Mouse (Mus musculus): ENCODE measurements around the gene Hcn1. TPM values are rescaled to one million over a fixed set of nuclear protein-coding genes. Genes with fewer than 3 reads are reported as not detected.

Hcn1 gene
- polyA plus RNA-seq (2014; fragmentation: Nextera tagmentation; extraction: Ambion mirVana): 0.71 and 0.98 TPM in 2 replicates

DNA sequence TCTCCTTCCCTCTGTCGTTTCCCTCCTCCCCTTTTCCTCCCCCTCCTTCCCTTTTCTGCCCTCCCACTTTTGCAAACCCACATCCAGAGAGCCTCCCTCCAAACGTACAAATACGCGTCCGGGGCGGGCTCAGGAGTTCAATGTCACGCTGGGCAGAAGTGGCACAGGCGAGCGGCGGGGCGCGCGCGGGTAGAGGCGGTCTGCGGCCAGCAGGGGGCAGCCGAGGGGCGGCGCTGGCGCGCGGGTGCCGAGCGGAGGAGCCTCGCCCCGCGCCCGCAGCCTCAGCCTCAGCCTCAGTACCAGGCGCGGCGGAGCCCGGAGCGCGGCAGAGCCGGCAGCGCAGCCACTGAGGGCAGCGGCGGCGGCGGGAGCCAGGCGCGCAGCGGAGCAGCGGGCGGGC lies at the start of gene Hcn1:
Hcn1 (plus strand) TSS at position 140 of the 400 bp plus-strand sequence.
- peak within 1 kb of the TSS; percentile 63 for H3K9ac ChIP-seq (replicated peaks; ENCODE audit: low read length)
- H3K36me3 ChIP-seq (ENCODE audit: control insufficient read depth, insufficient read depth, low read length): no peaks in the 10 kb centered on the region
- ATAC-seq (ENCODE audit: low FRiP score, low TSS enrichment) (peak; percentile 97), DNase-seq (peak; percentile 93)
- H3K4me2 ChIP-seq (ENCODE audit: low read length): peak within 1 kb of the TSS; percentile 85
- peaks cover 11% of the 10 kb centered on the region; the same call in 1 of the 2 replicates for H3K27me3 ChIP-seq (ENCODE audit: control insufficient read depth, insufficient read depth, low read length)
- H3K4me1 ChIP-seq (ENCODE audit: control insufficient read depth, insufficient read depth, low read length): peaks cover 4% of the 10 kb centered on the region; the same call in 1 of the 2 replicates
- H3K9me3 ChIP-seq (ENCODE audit: control insufficient read depth, low read length): no peaks in the 10 kb centered on the region
- peak within 1 kb of the TSS; percentile 70 for H3K4me3 ChIP-seq (replicated peaks; ENCODE audit: low read depth, low read length)
- under 1% methylated on average over 45 of the region's 45 CpGs for WGBS
- peak within 1 kb of the TSS; percentile 20 for H3K27ac ChIP-seq (replicated peaks; ENCODE audit: low read depth, low read length)

- Histone ChIP-seq H3K36me3 (ENCODE audit: control insufficient read depth, insufficient read depth, low read length) (no peaks in the 10 kb centered on the region), H3K4me3 (replicated peaks; ENCODE audit: low read depth, low read length) (no peak overlapping the region), H3K27me3 (ENCODE audit: control insufficient read depth, insufficient read depth, low read length) (no peaks in the 10 kb centered on the region), H3K4me1 (ENCODE audit: control insufficient read depth, insufficient read depth, low read length) (no peaks in the 10 kb centered on the region), H3K9ac (replicated peaks; ENCODE audit: low read length) (no peak overlapping the region), H3K27ac (replicated peaks; ENCODE audit: low read depth, low read length) (no peak overlapping the region), H3K4me2 (ENCODE audit: low read length) (no peak overlapping the region), H3K9me3 (ENCODE audit: control insufficient read depth, low read length) (no peaks in the 10 kb centered on the region)
- 84% methylated on average over 8 of the region's 8 CpGs for WGBS
- DNase-seq: no peak
- no peak for ATAC-seq (ENCODE audit: low FRiP score, low TSS enrichment)
Observed at GRCm38 (mm10) chr13:117567251-117567650, 34.9 kb upstream of the Hcn1 start.

- Histone ChIP-seq H3K4me1 (ENCODE audit: control insufficient read depth, insufficient read depth, low read length) (no peaks in the 10 kb centered on the region), H3K27me3 (ENCODE audit: control insufficient read depth, insufficient read depth, low read length) (no peaks in the 10 kb centered on the region), H3K36me3 (ENCODE audit: control insufficient read depth, insufficient read depth, low read length) (no peaks in the 10 kb centered on the region), H3K9me3 (ENCODE audit: control insufficient read depth, low read length) (no peaks in the 10 kb centered on the region; the same call in 1 of the 2 replicates), H3K9ac (replicated peaks; ENCODE audit: low read length) (no peak overlapping the region), H3K4me2 (ENCODE audit: low read length) (no peak overlapping the region), H3K4me3 (replicated peaks; ENCODE audit: low read depth, low read length) (no peak overlapping the region), H3K27ac (replicated peaks; ENCODE audit: low read depth, low read length) (no peak overlapping the region)
- no peak for DNase-seq
- WGBS: 55% methylated on average over 3 of the region's 3 CpGs
- no peak for ATAC-seq (ENCODE audit: low FRiP score, low TSS enrichment)
Observed at GRCm38 (mm10) chr13:117571747-117572146, 30.4 kb upstream of the Hcn1 start.

DNA sequence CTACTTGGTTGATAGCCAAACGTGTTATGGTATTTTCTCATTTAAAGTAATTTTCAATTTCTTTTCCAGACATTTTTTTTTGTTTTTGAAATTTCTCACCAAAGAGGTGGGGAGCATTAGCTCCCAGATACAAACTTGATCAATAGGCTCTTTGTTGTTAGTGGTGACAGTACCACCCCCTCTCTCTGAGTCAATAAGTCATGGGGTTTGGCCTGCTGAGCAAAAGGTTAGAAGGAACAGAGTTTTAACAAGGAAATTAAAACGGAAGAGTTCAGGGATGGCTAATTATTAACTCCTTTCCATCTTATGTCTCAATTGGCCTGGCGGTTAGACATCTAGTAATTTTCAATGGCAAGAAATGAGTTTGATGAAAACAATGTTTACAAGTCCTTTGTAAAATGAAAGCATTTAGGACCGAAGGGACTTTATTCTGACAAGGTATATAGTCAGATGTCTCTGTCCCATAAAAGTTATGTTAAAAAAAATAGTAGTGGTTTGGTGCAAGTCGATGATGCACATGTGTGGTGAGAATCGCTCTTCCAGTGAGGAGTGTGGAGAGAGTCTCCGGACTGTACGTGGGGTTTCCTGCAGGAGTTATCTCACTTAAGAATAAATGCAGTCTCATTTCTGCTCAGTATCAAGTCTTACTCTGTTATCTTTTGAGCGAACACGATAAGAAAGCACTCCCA lies 7.5 kb upstream of the Hcn1 start:
- H3K27ac ChIP-seq (replicated peaks; ENCODE audit: low read depth, low read length): no peak overlapping the region
- DNase-seq (no peak), ATAC-seq (ENCODE audit: low FRiP score, low TSS enrichment) (no peak)
- no peak overlapping the region for H3K4me2 ChIP-seq (ENCODE audit: low read length)
- H3K36me3 ChIP-seq (ENCODE audit: control insufficient read depth, insufficient read depth, low read length): no peaks in the 10 kb centered on the region
- H3K4me3 ChIP-seq (replicated peaks; ENCODE audit: low read depth, low read length): no peak overlapping the region
- no peaks in the 10 kb centered on the region for H3K27me3 ChIP-seq (ENCODE audit: control insufficient read depth, insufficient read depth, low read length)
- no peaks in the 10 kb centered on the region for H3K9me3 ChIP-seq (ENCODE audit: control insufficient read depth, low read length)
- no peak overlapping the region for H3K9ac ChIP-seq (replicated peaks; ENCODE audit: low read length)
- 57% methylated on average over 10 of the region's 10 CpGs for WGBS
- no peaks in the 10 kb centered on the region for H3K4me1 ChIP-seq (ENCODE audit: control insufficient read depth, insufficient read depth, low read length)

GRCm38 (mm10) chr13:117595183-117595532 lies 7.0 kb upstream of the Hcn1 start:
- H3K4me1 ChIP-seq (ENCODE audit: control insufficient read depth, insufficient read depth, low read length): no peaks in the 10 kb centered on the region
- WGBS: 10% methylated on average over 3 of the region's 3 CpGs

GRCm38 (mm10) chr13:117601331-117601965 lies 672 bp upstream of the Hcn1 start:
- Histone ChIP-seq H3K27me3 (ENCODE audit: control insufficient read depth, insufficient read depth, low read length) (peaks cover 11% of the 10 kb centered on the region; the same call in 1 of the 2 replicates), H3K9me3 (ENCODE audit: control insufficient read depth, low read length) (no peaks in the 10 kb centered on the region), H3K4me2 (ENCODE audit: low read length) (peak overlapping the region; percentile 85; the same call in 1 of the 2 replicates), H3K36me3 (ENCODE audit: control insufficient read depth, insufficient read depth, low read length) (no peaks in the 10 kb centered on the region), H3K4me1 (ENCODE audit: control insufficient read depth, insufficient read depth, low read length) (peaks cover 4% of the 10 kb centered on the region; the same call in 1 of the 2 replicates), H3K9ac (replicated peaks; ENCODE audit: low read length) (no peak overlapping the region), H3K27ac (replicated peaks; ENCODE audit: low read depth, low read length) (no peak overlapping the region), H3K4me3 (replicated peaks; ENCODE audit: low read depth, low read length) (no peak overlapping the region)
- 54% methylated on average over 9 of the region's 9 CpGs for WGBS
- DNase-seq: no peak
- no peak for ATAC-seq (ENCODE audit: low FRiP score, low TSS enrichment)

More at GRCm38 (mm10) chr13:117595183-117595532, 7.0 kb upstream of the Hcn1 start:
- ATAC-seq (ENCODE audit: low FRiP score, low TSS enrichment) (no peak), DNase-seq (no peak)
- H3K36me3 ChIP-seq (ENCODE audit: control insufficient read depth, insufficient read depth, low read length): no peaks in the 10 kb centered on the region
- H3K27ac ChIP-seq (replicated peaks; ENCODE audit: low read depth, low read length): no peak overlapping the region
- no peak overlapping the region for H3K4me3 ChIP-seq (replicated peaks; ENCODE audit: low read depth, low read length)
- no peaks in the 10 kb centered on the region for H3K9me3 ChIP-seq (ENCODE audit: control insufficient read depth, low read length)
- no peak overlapping the region for H3K9ac ChIP-seq (replicated peaks; ENCODE audit: low read length)
- no peak overlapping the region for H3K4me2 ChIP-seq (ENCODE audit: low read length)
- no peaks in the 10 kb centered on the region for H3K27me3 ChIP-seq (ENCODE audit: control insufficient read depth, insufficient read depth, low read length)

DNA sequence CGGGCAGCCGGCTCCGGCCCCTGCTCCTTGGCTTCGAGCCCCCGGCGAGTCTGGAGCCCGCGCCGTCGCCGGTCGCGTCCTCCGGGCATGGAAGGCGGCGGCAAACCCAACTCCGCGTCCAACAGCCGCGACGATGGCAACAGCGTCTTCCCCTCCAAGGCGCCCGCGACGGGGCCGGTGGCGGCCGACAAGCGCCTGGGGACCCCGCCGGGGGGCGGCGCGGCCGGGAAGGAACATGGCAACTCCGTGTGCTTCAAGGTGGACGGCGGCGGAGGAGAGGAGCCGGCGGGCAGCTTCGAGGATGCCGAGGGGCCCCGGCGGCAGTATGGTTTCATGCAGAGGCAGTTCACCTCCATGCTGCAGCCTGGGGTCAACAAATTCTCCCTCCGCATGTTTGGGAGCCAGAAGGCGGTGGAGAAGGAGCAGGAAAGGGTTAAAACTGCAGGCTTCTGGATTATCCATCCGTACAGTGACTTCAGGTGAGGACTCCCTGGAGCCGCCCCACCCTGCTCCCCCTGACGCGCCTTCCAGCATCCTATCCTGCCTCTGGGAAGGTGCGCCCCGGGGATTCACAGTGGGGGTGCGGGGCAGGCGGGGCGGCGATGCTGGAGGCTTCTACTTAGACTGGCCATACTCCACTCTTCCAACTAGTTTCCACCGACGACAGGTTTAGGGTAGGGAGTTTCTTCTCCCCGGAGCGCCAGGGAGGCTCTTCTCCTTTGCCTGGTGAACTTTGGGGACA lies 668 bp downstream of the Hcn1 start:
- Histone ChIP-seq H3K4me3 (replicated peaks; ENCODE audit: low read depth, low read length) (peak overlapping the region; percentile 70), H3K27me3 (ENCODE audit: control insufficient read depth, insufficient read depth, low read length) (peaks cover 11% of the 10 kb centered on the region; the same call in 1 of the 2 replicates), H3K9ac (replicated peaks; ENCODE audit: low read length) (peak overlapping the region; percentile 63), H3K9me3 (ENCODE audit: control insufficient read depth, low read length) (no peaks in the 10 kb centered on the region), H3K4me1 (ENCODE audit: control insufficient read depth, insufficient read depth, low read length) (peaks cover 4% of the 10 kb centered on the region; the same call in 1 of the 2 replicates), H3K4me2 (ENCODE audit: low read length) (peak overlapping the region; percentile 85), H3K27ac (replicated peaks; ENCODE audit: low read depth, low read length) (peak overlapping the region; percentile 20), H3K36me3 (ENCODE audit: control insufficient read depth, insufficient read depth, low read length) (no peaks in the 10 kb centered on the region)
- peak; percentile 38 for ATAC-seq (ENCODE audit: low FRiP score, low TSS enrichment)
- under 1% methylated on average over 59 of the region's 62 CpGs for WGBS
- DNase-seq: no peak

DNA sequence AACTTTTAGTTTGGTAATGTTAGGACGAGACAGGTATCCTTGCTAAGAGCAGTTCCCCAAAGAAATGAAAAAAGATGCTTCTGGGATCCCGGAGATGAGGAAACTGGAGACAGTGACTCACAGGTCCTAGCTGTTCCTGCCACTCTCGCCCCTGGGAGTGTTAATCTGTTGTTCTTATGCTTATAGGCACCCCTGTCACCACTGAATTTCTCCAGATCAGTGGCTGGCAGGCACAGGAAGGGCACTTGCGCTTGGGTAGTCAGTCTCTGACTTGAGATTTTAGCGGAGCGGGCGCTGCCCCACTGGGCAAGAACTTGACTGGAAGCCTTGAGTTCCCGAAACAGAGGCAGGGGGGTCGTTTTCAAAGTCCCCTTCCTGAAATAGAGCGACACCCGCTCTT lies 1.3 kb downstream of the Hcn1 start:
- Histone ChIP-seq H3K4me2 (ENCODE audit: low read length) (peak overlapping the region; percentile 85), H3K27ac (replicated peaks; ENCODE audit: low read depth, low read length) (no peak overlapping the region), H3K9ac (replicated peaks; ENCODE audit: low read length) (no peak overlapping the region), H3K4me1 (ENCODE audit: control insufficient read depth, insufficient read depth, low read length) (peaks cover 4% of the 10 kb centered on the region; the same call in 1 of the 2 replicates), H3K27me3 (ENCODE audit: control insufficient read depth, insufficient read depth, low read length) (peaks cover 11% of the 10 kb centered on the region; the same call in 1 of the 2 replicates), H3K36me3 (ENCODE audit: control insufficient read depth, insufficient read depth, low read length) (no peaks in the 10 kb centered on the region), H3K4me3 (replicated peaks; ENCODE audit: low read depth, low read length) (peak overlapping the region; percentile 70), H3K9me3 (ENCODE audit: control insufficient read depth, low read length) (no peaks in the 10 kb centered on the region)
- no peak for ATAC-seq (ENCODE audit: low FRiP score, low TSS enrichment)
- 13% methylated on average over 11 of the region's 11 CpGs for WGBS
- peak; percentile 35 for DNase-seq
